Mouse (Mus musculus) mouse embryonic stem cell (cell line): ENCODE data around the gene Cgref1.

Experiments
- in situ Hi-C, 2 experiments: fragments of 300-500 bp; cut with MboI; formaldehyde crosslinking; loops; 1 replicate in 1 of 2; 3 replicates in 1 of 2; pipeline ENCODE4 v1.14.3; 2019 to 2020; ENCODE audit warnings: low sequenced_read_pairs in 2 of 2, low pct_unique_long_range_greater_than_20kb in 1 of 2, mixed read lengths in 1 of 2; ENCODE audit not compliant: unreplicated experiment in 1 of 2

Gene Cgref1

GRCm38 (mm10) chr5:30952551-30952950, 7.2 kb upstream of the Cgref1 start:
- in situ Hi-C loops = no loop called here

- in situ Hi-C loops = no loop called here
Measured at GRCm38 (mm10) chr5:30951706-30952105, 6.3 kb upstream of the Cgref1 start.

GRCm38 (mm10) chr5:30950922-30951321, 5.5 kb upstream of the Cgref1 start:
- in situ Hi-C loops = no loop called here

GRCm38 (mm10) chr5:30950451-30950850, 5.1 kb upstream of the Cgref1 start:
- in situ Hi-C loops = no loop called here

- in situ Hi-C loops = no loop called here
Measured at GRCm38 (mm10) chr5:30949654-30950326, 4.4 kb upstream of the Cgref1 start.

- in situ Hi-C loops = no loop called here
Measured at GRCm38 (mm10) chr5:30948620-30949019, 3.2 kb upstream of the Cgref1 start.

GRCm38 (mm10) chr5:30944344-30944743, 1.0 kb downstream of the Cgref1 start:
- in situ Hi-C loops = no loop called here

GRCm38 (mm10) chr5:30943004-30943403, 2.4 kb downstream of the Cgref1 start:
- in situ Hi-C loops = no loop called here

- in situ Hi-C loops = loop anchor here (5.0 to 10.0 kb wide), 2 partner anchors 130 to 133 kb away; no protein-coding TSS in a partner anchor
Measured at GRCm38 (mm10) chr5:30934725-30935461, 10.5 kb downstream of the Cgref1 start.

GRCm38 (mm10) chr5:30933705-30934104, 11.7 kb downstream of the Cgref1 start:
- in situ Hi-C loops = loop anchor here (5.0 to 10.0 kb wide), 2 partner anchors 129 to 131 kb away; no protein-coding TSS in a partner anchor

GRCm38 (mm10) chr5:30931378-30931777, 14.0 kb downstream of the Cgref1 start:
- in situ Hi-C loops = loop anchor here (5.0 to 10.0 kb wide), 2 partner anchors 127 to 129 kb away; no protein-coding TSS in a partner anchor

GRCm38 (mm10) chr5:30930846-30931245, 14.5 kb downstream of the Cgref1 start:
- in situ Hi-C loops = loop anchor here (5.0 to 10.0 kb wide), 2 partner anchors 126 to 129 kb away; no protein-coding TSS in a partner anchor

- in situ Hi-C loops = loop anchor here (5.0 to 10.0 kb wide), 2 partner anchors 125 to 128 kb away; no protein-coding TSS in a partner anchor
Measured at GRCm38 (mm10) chr5:30930121-30930520, 15.3 kb downstream of the Cgref1 start.

GRCm38 (mm10) chr5:30927945-30928529, 17.4 kb downstream of the Cgref1 start:
- in situ Hi-C loops = no loop called here

GRCm38 (mm10) chr5:30926073-30926472, 19.3 kb downstream of the Cgref1 start:
- in situ Hi-C loops = no loop called here

GRCm38 (mm10) chr5:30925217-30925616, 20.2 kb downstream of the Cgref1 start:
- in situ Hi-C loops = no loop called here

GRCm38 (mm10) chr5:30924614-30925013, 20.8 kb downstream of the Cgref1 start:
- in situ Hi-C loops = no loop called here

- in situ Hi-C loops = no loop called here
Measured at GRCm38 (mm10) chr5:30923119-30923518, 22.3 kb downstream of the Cgref1 start.

GRCm38 (mm10) chr5:30922581-30923041, 22.8 kb downstream of the Cgref1 start:
- in situ Hi-C loops = no loop called here
